Mouse (Mus musculus): ENCODE measurements at regions not wholly inside any gene's neighbourhood (a gene's known extent, or its start where the extent isn't known, plus 50 kb on each side); places are given as distances from the start of the nearest gene placed in this dataset.
"Not testable (repeated sequence)": the region's sequence is repeated elsewhere in the genome, so short reads cannot be mapped to it uniquely, and the experiment has no call there.

GRCm38 (mm10) chr19:19750069-19750599, 639.1 kb upstream of the Rorb start:
- DNase-seq: not testable (repeated sequence)

- no peak for DNase-seq
Observed at GRCm38 (mm10) chr19:19747821-19748488, 637.0 kb upstream of the Rorb start.

DNA sequence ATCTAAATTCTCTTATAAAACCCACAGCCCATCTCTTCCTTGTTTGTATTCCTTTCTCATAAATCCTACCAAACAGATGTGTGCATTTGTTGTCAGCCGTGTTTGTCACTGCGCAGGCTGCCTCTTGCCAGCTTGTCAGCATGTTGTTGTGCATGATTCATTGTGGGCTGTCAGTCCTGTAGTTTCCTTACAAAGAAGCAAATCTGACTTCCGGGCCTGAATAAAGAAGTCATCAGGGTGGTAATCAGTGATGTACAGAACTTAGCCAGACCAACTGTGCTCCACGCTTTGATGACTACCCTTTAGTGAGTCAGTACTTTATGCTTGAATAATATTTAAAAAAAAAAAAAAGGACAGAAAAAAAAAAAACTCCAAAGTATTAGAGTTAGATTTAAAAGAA, 608.9 kb upstream of the Rorb start:
- DNase-seq: peak; percentile 1
